Mouse (Mus musculus): ENCODE data around the gene Ssbp3.

The Ssbp3 gene

DNA sequence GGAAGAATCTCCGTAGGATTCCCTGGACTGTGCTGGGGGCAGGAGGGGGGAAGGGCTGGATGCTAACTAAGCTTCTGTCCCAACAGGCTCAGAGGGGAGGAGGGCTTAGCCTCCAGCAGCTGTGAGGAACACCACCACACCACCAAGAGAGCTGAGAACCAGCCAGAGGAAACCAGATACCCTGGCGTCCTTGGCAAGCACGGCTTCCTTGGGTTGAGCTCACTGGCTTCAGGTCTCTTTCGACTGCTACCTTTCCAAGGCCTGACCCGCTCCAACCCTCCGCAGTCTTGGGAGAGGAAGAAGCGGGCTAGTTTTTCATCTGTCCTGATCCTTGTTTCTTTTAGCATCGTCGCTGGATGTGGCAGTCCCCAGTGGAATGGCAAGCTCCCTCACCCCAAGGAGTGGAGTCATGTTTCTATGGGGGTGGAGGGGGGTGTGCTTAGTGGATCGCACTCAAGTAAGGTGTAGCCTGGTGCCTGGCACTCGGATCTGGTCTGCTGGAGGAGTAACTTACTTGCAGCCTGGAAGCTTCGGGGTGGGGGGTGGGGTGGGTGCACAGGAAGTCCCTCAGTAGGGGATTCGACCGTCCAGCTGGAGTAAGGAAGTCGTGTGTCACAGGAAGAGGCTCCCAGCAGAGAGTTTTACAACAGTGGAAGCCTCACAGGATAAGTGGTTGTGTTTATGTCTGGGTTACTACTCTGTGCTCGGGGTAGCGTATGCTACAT is 2.6 kb upstream of the Ssbp3 start:
- DNase-seq (ENCODE audit: low read depth, low spot score), result peak; percentile 77

DNA sequence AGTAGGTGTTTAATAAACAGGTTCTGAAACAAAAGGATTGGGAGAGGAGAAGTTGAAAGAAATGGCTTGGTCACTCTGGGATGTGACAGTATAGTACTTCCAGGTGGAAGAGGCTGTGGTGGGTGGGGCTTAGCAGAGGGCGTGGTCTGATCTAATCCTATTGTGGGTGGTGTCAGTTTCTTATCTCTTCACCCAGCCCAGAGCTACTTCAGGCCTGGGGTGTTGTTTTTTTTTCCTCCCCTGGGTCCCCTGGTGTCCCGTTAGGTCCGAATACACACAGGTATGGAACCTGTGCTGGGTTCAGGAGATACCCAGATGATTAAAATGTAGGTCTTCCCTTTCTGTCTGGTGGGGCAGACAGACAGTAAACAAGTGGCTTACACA is 2.1 kb upstream of the Ssbp3 start:
- peak; percentile 78 for DNase-seq (ENCODE audit: low read depth, low spot score)

- no peak for DNase-seq (ENCODE audit: low read depth, low spot score)
Observed at GRCm38 (mm10) chr4:106908950-106909751, 1.4 kb upstream of the Ssbp3 start.

- no peak for DNase-seq (ENCODE audit: low read depth, low spot score)
Observed at GRCm38 (mm10) chr4:106909797-106910196, 704 bp upstream of the Ssbp3 start.

- peak; percentile 92 for DNase-seq (ENCODE audit: low read depth, low spot score)
Observed at GRCm38 (mm10) chr4:106911246-106911801, 823 bp downstream of the Ssbp3 start.

DNA sequence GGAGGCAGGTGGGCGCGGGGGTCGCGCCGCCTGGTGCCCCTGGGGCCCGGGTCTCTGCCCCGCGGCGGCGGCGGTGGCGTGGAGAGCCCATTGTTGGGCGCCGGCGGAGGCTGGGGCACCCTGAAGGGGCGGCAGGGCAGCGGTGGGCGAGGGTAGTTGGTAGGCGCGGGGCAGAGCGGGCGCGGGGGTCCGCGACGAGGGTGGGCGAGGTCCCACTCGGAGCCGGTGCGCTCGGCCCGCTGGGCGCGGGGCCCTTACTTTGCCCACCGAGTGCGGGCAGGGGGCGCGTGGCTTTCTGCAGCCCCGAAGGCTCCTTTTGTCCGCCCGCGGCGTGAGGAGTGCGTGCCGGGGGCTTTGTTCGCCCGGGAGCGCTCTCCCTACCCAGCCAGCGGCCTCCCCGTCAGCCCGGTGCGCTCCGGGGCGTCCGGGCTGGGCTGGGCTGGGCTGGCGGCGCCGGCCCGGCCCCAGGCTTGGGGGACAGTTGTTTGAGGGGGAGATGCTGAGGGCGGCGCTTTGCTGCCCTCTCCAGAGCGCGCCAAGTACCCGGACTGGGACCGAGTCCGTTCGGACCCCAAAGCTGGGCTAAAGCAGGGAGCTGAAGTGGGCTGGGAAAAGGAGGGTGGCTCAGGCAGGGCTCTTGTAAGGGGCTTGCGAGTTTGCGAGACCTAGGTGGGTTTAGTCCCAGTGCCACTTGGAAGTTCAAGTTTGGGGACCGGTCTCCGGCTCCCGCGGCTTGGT is 1.6 kb downstream of the Ssbp3 start:
- peak; percentile 46 for DNase-seq (ENCODE audit: low read depth, low spot score)

GRCm38 (mm10) chr4:106912689-106913041 is 2.2 kb downstream of the Ssbp3 start:
- DNase-seq (ENCODE audit: low read depth, low spot score), result no peak

DNA sequence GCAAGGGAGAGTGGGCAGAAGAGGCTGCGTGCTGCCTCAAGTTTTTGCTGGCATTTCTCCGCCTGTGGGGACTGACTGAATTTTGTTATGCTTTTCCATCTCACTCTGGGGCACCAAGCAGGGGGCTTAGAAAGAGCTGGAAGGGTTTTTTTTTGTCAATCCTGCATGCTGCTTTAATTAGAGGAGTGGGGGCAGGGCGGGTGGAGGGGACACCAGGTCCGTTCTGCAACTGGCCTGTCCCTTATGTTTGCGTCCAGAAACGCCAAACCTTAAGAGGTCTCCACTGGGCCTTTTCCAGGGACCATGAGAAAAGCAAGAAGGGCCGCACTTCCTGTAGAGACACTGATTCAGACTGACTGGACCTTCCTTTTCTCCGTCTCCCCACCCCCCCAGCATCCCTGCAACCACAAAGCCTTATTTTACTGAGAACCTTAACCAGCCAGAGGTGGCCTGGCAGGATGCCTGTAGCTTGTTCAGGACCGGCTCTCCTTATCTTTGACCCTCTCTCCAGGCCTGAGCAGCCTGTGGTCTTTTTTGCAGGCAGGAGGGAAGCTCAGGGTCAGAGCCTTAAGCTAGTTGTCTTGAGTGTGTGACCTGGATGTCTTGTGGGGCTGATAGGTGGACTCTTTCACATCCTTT is 3.0 kb downstream of the Ssbp3 start:
- no peak for DNase-seq (ENCODE audit: low read depth, low spot score)

DNA sequence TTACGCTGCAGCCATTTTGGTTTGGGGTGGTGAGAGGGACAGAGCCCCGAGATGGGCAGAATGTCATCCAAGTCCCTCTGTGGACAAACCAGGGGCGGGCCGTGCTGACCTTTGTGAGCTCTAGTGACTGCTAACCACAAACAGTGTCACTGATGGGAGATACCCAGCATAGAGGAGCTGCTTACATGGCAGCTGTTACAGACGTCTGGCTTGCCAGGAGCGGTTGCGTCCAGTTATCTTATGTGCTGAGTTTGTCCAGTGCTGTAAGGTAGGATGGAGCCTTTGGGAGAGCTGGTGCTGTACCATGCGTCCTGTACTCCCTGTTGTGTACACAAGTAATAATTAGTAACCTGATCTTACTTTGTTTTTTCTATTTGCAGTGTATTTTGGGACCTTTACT is 4.8 kb downstream of the Ssbp3 start:
- DNase-seq (ENCODE audit: low read depth, low spot score), result no peak

DNA sequence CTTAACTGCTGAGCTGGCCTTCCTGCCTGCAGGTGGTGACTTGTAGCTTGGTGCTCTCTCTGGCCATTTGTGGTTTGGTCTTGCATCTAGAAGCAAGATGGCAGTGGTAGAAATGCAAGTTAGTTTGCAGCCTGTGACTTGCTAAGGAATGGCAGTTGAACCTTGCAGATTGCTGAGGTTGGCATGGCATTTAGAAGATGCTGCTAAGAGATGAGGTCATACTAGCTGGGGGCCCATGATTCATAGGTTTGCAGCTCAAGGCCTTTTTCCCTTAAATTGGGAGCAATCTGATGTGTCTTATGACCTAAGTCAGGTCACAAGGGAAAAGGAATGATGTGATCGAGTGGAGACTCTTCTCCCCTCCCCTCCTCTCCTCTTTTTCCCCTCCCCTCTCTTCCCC is 7.8 kb downstream of the Ssbp3 start:
- no peak for DNase-seq (ENCODE audit: low read depth, low spot score)

GRCm38 (mm10) chr4:106920119-106920518 is 9.6 kb downstream of the Ssbp3 start:
- DNase-seq (ENCODE audit: low read depth, low spot score), result no peak

GRCm38 (mm10) chr4:106921375-106922336 is 11.2 kb downstream of the Ssbp3 start:
- no peak for DNase-seq (ENCODE audit: low read depth, low spot score)

DNA sequence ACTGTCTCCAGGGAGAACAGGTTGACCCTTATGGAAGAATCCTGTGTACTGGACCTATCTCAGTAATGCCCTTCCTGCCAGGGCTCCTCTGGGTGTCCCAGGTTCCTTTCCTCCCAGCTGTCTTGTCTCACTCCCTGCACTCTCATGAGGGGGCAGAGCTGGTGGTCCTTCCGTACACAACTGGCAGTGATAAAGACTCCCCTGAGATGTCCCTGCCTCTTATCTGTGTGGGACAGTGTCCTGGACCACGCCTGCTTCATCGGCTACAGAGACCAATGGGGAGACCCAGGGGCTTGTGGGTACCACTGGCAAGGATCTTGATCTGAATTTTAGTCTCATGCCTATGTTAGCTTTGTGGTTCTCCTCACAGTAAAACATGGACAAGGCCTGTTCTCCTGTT is 12.4 kb downstream of the Ssbp3 start:
- DNase-seq (ENCODE audit: low read depth, low spot score), result no peak

- no peak for DNase-seq (ENCODE audit: low read depth, low spot score)
Observed at GRCm38 (mm10) chr4:106924175-106924574, 13.7 kb downstream of the Ssbp3 start.

- no peak for DNase-seq (ENCODE audit: low read depth, low spot score)
Observed at GRCm38 (mm10) chr4:106924888-106925287, 14.4 kb downstream of the Ssbp3 start.

DNA sequence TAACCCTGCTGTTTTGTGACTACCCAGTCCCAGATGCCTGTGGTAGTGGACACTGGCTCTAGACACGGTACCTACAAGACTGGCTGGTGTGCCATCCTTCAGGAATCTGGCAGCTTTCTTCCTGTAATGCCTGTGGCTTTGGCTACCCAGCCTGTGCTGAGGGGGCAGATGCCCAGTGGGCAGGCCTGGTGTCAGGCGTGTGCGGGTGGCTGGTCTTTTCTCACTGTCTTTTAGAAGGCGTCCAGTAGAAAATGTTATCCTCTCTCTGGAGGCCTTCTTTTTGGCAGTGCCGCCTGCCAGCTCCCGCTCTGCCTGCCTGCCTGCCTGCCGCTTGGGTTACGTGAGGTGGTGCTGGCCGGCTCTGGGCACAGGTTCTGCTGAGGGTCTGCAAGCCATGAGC is 15.9 kb downstream of the Ssbp3 start:
- no peak for DNase-seq (ENCODE audit: low read depth, low spot score)

- no peak for DNase-seq (ENCODE audit: low read depth, low spot score)
Observed at GRCm38 (mm10) chr4:106927034-106927433, 16.5 kb downstream of the Ssbp3 start.

DNA sequence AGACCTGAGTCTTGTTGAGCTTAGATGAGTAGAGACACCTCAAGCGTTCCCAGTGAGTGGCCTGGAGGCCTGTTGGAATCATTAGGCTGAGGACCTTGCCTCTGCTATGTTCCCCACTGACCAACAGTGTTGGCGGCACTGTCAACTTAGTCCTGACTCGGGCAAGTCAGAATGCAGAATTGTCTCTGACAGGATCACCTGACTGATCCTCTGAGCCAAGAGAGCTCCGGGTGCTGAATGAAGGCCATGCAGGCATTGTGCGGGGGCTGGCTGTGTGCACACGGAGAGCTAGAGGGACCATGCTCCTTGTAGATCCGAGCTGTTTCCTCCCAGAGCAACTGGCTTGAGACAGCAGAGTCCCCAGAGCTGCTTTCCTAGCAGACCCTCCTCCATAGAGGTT is 18.5 kb downstream of the Ssbp3 start:
- DNase-seq (ENCODE audit: low read depth, low spot score), result no peak

- no peak for DNase-seq (ENCODE audit: low read depth, low spot score)
Observed at GRCm38 (mm10) chr4:106932583-106932982, 22.1 kb downstream of the Ssbp3 start.

- DNase-seq (ENCODE audit: low read depth, low spot score), result no peak
Observed at GRCm38 (mm10) chr4:106933813-106934482, 23.4 kb downstream of the Ssbp3 start.
